Mouse (Mus musculus) thymus, postnatal 4 days (tissue): ENCODE data around the gene Ggnbp2.
A peak's percentile ranks its signal among the peaks of the same experiment; 100 is the strongest.
"Not testable (repeated sequence)": the region's sequence is repeated elsewhere in the genome, so short reads cannot be mapped to it uniquely, and the experiment has no call there.

ENCODE experiments used
- DNase-seq: peaks from one replicate; pipeline ENCODE4 v3.0.0; 2021

Gene Ggnbp2

DNA sequence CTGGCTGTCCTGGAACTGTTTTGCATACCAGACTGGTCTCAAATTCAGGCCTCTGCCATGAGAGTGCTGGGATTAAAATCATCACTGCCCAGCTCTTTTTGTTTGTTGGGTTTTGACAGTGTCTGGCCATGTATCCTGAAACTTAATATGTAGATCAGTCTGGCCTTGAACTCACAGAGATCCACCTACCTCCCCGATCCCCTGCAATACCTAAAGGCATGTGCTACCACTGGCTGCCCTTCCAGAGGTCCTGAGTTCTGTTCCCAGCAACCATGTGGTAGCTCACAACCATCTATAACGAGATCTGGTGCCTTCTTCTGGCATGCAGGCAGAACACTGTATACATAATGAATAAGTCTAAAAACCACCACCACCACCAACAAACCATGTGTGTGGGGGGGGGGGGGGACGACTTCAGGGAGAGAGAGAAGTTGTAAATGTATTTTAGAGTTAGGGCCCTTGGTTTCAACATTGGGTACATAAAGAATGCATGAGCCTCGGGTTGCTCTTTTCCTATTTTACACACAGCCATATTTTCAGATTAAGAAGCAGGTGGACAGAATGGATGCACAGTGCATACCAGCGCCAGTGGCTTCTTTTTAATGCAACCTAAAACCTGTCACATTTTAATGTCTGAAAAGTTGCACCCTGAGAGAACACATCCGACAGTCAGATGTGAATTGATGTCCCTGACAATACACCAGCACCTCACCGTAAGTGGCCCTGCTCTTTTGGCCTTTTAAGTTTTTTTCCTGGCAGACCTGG is 8.6 kb upstream of the Ggnbp2 start:
- DNase-seq = no peak

DNA sequence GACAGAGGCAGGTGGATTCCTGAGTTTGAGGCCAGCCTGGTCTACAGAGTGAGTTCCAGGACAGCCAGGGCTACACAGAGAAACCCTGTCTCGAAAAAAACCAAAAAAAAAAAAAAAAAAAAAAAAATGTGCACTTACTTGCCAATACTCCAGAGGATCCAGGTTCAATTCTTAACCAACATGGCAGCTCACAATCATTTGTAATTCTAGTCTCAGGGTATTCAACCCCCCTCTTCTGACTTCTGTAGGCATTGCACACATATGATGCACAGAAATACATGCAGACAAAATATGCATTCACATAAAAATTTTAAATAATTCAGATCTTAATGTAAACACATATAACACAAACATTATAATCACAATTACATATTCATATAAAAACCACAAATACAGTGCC is 5.4 kb upstream of the Ggnbp2 start:
- DNase-seq = not testable (repeated sequence)

DNA sequence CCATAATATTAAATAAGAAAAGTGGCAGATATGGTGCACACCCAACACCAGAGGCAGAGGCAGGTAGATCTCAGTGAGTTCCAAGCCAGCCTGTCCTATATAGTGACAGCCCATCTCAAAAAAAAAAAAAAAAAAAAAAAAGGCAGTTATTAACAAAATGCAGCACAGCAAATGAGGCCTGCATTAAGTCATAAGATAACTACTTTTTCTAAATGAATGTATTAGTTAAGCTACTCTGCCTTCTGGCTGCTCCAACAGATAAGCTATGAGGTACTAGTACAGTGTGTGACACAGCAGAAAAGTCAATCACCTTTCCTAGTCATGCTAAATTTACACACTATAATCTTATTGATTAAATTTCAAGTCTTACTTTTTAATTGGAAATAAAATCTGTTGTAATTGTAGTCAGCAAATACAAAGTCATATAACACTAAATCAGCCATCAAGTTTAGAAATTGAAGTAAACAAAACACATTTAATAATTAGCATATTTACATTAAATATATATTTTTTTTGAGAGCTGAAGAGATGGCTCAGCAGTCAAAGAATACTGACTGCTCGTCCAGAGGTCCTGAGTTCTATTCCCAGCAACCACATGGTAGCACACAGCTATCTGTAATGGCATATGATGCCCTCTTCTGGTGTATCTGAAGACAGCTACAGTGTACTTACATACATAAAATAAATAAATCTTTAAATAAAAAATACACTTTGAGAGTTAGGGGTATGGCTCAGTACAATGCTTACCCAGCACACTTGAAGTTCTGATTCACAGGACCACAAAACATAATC is 2.6 kb upstream of the Ggnbp2 start:
- no peak for DNase-seq

DNA sequence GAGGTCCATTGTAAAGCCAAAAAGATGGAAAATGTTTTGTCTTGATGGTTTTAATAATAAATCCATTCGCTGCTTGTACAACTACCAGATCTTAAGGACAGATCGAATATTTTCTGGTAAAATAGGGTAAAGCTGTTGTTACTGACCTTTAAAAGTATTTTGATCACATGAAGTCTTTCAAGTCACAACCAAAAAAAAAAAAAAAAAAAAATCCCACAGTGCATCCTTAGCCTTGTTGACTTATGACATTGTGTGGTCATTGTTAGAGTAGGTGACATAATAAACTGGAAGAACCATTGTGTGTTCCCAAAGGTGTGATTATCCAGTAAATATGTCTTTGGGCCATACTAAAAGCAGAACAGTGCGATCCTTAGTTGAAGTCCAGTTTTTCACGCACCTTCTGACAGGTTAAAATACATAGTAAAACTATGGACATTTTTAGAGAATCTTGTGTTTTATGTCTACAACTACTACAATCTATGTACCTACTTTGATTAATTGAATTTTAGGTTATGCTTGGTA is 992 bp upstream of the Ggnbp2 start:
- no peak for DNase-seq

DNA sequence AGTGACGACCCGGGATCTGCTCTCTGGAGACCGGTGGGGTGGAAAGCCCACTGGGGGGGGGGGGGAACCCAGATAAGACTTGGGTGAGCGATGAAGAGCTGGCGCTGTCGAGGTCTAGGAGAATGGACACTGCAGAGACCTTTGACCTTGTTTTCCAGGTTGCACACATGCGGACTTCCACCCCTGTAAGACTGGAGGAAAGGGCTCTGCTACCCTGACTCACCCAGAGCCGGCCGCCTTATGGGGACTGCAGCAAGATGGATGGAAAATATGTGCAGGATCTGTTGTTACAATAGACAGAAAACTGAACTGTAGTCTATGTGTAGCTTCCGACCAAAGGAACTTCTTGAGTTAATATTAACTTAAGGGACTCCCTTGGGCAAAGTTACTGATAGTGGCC is 429 bp upstream of the Ggnbp2 start:
- DNase-seq = no peak

DNA sequence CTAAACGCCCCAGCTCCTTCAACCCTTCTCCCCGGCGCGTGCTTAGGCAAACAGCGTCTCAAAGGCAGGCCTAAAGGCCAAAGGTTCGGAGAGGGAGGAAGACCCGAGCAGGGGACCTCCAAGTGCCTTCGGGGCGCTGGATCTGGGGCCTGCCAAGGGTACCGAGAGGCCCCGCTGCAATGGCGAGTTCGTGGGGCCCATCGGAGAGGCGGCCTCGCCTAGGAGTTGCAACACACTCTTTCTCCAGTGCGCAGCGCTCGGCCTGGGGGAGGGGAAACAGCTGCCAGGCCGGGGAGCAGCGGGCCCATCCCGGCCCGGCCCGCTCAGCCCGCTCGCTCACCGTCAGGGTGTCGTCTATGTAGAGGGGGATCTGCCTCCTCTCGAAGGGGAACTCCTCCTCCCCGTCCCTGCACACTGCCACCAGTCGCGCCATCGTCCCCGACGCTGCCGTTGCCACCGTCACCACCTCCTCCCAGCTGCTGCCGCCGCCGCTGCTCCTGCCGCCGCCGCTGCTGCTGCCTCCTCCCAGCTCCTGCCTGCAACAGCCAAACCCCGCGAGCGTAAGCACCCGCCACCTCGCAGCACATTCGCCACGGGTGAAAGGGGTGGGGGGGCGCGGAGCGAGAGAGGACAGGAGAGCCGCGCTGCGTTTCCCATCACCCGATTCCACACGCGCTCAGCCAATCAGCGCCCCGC is 932 bp downstream of the Ggnbp2 start:
- DNase-seq = peak; percentile 95

DNA sequence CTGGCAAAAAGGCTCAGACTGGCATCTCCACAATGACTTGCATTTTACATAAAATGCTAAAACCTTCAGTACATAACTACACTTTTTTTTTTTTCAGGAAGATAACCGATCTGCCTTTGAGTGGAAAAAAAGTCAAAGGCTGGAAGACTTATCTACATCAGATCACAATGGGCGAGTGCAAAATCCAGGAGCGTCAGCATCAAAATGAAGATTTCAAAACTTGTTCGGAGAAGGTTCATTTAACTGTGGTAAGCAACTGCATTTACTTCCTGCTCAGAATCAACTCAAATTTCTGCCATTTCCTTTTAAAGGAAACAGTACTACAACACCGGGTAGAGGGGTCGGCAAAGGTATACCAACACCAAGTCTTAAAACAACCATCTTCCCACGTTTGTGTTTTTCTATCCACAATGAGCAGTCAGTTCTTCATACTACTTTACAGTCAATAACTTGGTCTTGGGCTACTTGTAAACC is 1.8 kb downstream of the Ggnbp2 start:
- no peak for DNase-seq

DNA sequence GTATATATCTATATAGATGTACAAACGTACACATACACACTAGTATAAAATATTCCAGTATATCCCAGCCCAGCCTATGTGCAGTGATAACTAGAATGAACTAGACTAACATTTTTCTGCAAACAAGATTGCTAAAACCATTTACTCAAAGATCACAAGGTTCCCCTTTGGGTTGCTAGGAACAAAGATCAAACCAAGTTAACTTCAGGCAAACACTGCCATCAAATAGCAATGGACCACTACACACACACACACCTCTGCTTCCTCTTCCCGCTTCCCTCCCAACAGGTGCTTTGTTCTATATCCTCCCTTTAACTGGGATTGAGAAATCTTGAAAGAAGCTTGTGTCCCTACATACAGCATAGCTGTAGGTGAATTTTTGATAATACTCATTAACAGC is 3.0 kb downstream of the Ggnbp2 start:
- no peak for DNase-seq

DNA sequence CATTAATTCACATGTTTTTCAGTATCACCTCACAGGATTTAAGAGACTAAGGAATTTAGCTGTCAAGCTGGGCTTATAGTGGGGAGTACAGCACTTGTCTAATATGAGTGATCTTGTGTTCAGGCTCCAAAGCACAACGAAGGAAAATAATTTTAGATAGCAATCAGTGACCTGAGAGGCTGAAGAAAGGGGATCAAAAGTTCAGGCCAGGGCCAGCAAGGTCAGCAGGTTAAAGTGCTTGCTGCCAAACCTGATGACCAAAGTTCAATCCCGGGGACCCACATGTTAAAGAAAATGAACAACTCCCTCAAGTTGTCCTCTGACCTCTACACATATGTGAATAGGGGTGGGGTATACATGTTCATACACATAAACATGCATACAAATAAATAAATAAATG is 5.3 kb downstream of the Ggnbp2 start:
- no peak for DNase-seq

DNA sequence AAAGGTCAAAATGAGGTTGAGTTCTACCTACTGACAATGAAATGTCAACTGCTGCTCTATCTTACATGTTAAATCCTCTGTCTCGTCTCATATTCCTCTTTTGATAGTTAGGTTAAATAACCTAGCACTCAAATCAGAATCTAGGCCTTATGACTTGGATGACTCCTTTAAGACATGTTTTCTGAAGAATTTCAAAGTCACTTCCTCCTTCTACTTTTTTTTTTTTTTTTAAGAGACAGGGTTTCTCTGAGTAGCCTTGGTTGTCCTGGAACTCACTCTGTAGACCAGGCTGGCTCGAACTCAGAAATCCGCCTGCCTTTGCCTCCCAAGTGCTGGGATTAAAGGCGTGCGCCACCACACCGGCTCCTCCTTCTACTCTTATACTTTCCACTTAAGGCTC is 15.3 kb downstream of the Ggnbp2 start:
- no peak for DNase-seq

DNA sequence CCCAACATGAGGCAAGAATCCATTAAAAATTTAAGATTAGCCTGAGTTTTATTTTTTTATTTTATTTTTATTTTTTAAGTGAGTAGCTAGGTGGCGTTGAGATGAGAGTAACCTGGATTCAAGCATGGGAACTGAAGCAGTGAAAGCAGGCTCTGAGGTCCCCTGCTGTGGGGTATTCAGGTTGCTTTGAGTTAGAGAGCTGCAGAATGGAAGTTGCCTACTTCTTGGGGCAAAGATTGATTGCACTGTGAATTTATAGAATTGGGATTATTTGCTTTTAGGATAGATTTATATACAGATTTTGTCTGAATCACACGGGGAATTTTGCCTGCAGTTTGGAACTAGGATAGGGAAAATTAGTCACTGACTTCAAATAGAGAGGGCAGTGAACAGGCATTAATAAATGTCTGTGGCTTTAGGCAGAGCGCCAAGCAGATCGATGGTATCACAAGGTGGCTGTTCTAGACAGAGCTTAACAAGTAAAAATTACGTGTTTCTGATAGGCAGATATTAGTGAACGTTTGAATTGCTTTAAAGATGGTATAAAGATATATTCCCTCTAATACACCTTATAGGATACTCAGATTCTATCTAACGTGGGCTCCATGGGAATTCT is 23.0 kb downstream of the Ggnbp2 start:
- no peak for DNase-seq

DNA sequence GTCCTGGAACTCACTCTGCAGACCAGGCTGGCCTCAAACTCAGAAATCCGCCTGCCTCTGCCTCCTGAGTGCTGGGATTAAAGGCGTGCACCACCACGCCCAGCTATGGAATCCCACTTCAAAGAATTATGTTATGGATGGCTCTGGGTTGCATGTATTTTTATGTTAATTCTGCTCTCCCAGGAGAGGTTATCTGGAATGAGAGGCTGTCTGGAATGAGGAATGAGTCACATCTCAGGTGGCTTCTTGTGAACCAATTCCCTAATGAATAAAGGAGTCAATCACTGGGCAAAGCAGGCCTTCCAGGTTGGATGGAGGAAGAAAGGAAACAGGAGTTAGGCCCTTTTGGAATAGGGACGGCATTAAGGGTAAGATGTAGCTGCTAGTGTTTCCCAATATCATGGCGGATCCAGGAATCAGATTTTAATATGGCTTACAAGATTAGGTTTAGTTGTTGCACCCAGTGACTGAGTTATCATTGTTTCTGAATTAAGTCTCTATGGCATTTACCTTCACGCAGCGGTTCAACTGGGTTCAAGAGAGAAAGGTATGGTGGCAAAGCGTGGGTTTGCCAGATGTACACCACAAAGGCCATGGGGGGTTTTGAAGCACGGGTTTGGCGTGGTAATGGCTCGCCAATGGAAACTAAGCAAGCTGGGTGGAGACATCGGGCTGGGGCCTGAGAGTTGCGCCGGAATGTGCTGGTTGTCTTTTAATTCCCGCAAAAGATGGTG is 23.7 kb downstream of the Ggnbp2 start:
- DNase-seq = no peak

DNA sequence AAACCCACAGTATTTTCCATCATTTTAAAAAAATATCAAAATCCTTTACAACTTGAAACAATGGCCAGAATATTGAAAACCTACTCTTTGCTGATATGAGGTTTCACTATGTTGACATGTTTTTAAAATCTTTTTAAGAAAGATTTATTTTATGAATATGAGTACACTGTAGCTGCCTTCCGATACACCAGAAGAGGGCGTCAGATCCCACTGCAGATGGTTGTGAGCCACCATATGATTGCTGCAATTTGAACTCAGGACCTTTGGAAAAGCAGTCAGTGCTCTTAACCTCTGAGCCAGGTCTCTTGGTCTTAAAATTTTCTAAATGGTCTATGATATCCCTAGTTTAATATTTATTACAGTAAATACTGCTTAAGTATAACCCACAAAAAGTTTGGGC is 31.3 kb downstream of the Ggnbp2 start:
- DNase-seq = no peak

DNA sequence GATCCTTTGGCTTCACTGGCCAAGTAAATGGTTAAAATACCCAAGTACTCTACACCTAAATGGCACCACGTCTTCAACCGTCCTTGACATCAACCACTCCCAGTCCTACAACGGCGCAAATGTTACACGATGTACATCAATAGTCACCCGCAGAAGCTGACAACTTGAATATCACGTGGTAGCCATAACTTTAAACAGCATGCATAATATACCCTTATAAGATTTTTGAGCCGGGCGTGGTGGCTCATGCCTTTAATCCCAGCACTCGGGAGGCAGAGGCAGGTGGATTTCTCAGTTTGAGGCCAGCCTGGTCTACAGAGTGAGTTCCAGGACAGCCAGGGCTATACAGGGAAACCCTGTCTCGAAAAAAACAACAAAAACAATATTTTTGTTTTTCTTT is 41.1 kb downstream of the Ggnbp2 start:
- not testable (repeated sequence) for DNase-seq

DNA sequence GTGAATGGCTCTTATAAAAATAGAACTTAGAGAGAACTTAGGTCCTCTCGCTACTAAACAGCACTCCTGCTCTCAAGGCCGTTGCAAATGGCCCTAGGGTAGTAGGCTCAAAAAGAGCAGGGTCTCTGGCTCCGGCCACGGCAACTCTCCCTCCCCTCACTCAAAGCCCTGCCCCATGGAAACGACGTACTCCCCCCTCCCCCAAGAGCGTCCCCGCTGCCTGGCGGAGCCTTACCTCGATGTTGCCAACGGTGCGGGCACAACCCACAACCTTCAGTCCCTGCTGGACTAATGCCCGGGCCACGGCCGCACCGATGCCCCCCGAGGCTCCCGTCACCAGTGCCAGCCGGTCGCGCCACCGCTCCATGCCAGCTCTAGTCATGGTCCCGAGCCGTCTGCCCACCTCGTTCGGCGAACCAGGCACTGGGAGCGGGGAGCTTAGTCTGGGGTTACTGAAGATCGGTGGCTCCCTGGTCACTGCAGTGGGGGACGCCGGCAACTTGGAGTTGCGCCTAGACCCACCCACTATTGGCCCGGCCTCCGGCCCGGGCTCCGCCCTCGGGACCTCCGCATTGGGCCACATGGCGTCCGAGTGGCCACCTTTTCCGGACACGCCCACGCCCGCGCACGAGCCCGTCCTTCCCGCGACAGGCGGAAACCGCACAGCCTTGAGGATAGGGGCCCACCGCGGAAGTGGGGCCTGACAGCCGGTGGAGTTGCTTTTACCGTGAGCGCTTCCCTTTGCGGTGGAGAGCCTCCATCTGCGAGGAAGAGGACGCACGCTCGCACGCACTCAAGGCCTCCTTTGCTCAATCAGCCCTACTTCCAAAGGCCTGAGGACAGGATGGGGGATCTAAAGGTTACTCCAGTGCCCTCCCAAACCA is 41.9 kb downstream of the Ggnbp2 start, which contains the start of gene Dhrs11:
Dhrs11 (minus strand) TSS at position 479 of the 884 bp plus-strand sequence.
- peak; percentile 82 for DNase-seq

DNA sequence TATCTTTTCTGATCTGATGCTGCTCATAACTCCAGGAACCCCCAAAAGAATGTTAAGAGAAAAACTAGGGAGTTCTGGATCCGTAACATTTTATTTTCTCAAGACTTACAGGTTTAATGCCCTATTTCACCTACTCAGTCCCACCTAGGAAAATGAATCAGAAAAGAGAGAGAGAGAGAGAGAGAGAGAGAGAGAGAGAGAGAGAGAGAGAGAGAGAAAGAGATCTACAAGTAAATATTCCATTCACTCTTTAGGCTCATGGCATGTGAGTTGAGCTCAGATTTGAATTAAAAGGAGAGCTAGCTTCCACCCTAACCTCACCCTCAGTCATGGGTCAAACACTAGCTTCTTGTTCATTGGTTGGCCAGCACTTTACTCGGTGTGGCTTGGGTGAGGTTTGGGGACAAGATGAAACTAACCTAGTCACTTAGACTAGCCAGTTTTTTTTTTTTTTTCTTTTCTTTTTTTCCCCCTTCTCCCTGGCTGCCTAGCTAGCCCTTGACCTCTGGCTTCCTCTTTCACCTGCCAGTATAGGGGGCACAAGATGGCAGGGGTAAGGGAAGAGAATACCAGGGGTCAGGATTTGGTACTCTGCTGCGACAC is 42.6 kb downstream of the Ggnbp2 start:
- DNase-seq = no peak

DNA sequence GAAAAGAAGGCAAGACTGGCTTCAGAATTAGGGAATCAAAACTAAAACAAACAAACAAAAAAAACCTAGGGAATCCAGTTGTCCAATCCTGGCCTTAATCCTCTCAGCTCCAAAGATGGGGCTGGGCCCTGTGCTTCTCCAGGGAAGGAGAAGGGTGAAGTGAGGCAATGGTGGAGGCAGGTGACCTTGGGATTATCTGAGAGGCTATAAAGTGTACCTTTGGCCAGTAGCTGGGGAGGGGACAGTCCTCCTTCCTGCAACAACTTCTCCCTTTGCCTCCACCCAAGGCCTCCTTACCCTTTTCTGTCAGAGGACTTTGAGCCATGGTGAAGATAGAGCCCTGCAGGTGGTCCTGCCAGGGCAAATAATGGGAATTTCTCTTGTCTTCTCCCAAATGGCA is 43.1 kb downstream of the Ggnbp2 start:
- no peak for DNase-seq

DNA sequence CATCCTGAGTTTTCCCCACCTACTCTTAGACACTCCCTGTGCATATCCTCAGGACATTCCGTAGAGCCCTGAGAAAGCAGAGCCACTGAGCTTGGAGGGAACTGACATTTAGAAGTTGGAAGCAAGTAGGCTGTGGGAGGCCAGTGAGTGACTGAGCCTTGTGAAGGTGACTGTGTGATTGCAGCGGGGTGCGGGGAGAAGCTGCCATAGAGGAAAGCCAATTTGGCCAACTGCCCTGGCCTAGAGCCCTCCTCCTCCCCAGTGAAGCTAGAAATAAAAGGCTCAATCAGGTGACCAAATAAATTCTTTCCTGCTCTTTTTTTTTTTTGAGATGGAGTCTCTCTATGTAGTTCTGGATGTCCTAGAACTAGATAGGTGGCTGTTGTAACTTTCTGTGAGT is 44.4 kb downstream of the Ggnbp2 start:
- no peak for DNase-seq

DNA sequence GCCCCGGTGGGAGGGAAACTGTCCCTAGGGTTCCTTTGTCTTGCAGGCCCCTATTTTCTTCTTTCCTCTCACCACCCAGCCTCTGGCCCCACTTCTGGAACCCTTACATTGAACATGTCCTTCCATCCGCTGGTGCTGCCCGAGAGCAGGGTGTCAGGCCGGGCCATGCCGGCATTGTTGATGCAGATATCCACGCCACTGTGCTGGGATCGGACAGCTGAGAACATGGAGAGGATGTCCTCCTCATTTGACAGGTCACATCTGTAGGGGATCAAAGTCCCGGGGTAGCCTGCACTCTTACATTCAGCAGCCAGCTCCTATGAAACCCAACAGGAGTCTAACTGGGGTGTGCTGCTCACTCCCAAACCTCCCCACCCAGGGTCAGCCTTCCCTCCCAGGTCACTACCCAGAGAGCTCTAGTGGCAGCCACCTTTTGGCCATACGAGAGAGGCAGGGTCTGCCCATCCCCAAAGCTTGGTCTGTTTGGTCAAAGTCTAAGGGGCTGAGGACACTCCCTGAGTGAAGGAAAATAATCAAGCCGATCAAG is 45.3 kb downstream of the Ggnbp2 start:
- no peak for DNase-seq

DNA sequence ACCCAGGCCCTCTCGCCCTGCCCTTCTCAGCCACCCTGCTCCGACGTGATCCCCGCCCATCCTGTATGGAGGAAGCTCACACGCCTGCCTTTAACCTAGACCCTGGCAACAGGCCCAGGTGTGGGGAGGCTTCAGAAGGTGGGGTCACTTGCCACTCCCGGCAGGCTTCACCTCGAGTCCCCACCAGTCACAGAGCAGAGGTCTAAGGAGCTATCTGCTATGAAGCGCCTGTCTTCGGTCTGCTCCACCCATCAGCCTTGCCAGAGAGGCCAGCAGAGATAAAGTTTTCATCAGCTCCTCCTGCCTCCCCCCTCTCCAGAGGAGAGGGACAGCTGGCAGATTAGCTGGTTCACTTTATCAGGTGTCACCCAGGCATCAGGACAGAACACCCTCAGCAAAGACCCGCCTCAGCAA is 47.1 kb downstream of the Ggnbp2 start:
- no peak for DNase-seq
